19 mouse cellular contexts compared by ENCODE assay signal in the genomic region with DNA sequence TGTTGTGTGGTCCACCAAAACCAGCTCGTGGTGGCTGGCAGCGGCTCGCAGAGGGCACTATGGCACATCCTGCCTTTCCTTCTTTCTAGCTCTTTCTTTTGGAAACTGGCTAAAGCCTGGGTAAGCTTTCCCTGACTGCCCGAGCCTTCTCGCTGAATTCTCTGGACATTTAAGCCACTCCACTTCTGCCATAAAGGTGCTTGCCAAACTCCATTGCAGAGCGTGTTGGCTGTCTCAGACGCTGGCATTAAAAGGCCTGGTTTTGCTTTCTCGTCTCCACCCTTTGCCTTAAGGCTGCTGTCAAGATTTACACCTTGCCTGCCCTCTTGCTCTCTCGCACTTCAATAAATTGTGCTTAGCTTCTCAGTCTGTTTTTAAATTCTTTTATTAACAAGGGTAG.
DNase-seq lines count a peak whose midpoint lies in the region; ATAC-seq and TF ChIP-seq lines count a peak whose summit lies in the region.
"Had no signal": no experiment of that assay in that cellular context is flagged by ENCODE, and none has a peak within 500 bp of the region (broad histone marks: within the 10 kb centered on the region; RNA-seq: fewer than 3 reads in every experiment).

No protein-coding gene starts in this region.

- H3K27me3 ChIP-seq in intestine, embryonic 16.5 days (replicated peaks; ENCODE audit: control insufficient read depth, insufficient read depth, low read length), result no peaks in the 10 kb centered on the region
- H3K27me3 ChIP-seq: embryonic facial prominence, embryonic 12.5 days; embryonic facial prominence, embryonic 15.5 days; heart, embryonic 13.5 days; hindbrain, embryonic 12.5 days; hindbrain, embryonic 15.5 days had no signal

- H3K9me3 ChIP-seq in intestine, embryonic 16.5 days (ENCODE audit: control insufficient read depth, low read length), result no peaks in the 10 kb centered on the region
- H3K9me3 ChIP-seq: embryonic facial prominence, embryonic 12.5 days; embryonic facial prominence, embryonic 15.5 days; heart, embryonic 13.5 days; hindbrain, embryonic 12.5 days; hindbrain, embryonic 15.5 days had no signal

- 88% methylated on average over 9 of the region's 9 CpGs for WGBS in intestine, embryonic 16.5 days

- intact Hi-C loops in gastrocnemius, adult 2 months (cut with DNase I), result loop anchor here (5.0 kb wide), 1 partner anchor 35 kb away; no protein-coding TSS in a partner anchor
- intact Hi-C loops in heart, postnatal 25 days (cut with DNase I), result no loop called here

- no peak for ATAC-seq in intestine, embryonic 16.5 days
- ATAC-seq: activated CD4-positive, CD25-positive, alpha-beta regulatory T cell, adult 4 months; forebrain, embryonic 14.5 days; forebrain, postnatal 0 days had no signal

- H3K9ac ChIP-seq in intestine, embryonic 16.5 days (ENCODE audit: low read depth, low read length), result no peak overlapping the region
- H3K9ac ChIP-seq: embryonic facial prominence, embryonic 12.5 days; embryonic facial prominence, embryonic 15.5 days; forebrain, postnatal 0 days; heart, embryonic 13.5 days; hindbrain, embryonic 12.5 days; hindbrain, embryonic 15.5 days had no signal

- no peaks in the 10 kb centered on the region for H3K36me3 ChIP-seq in intestine, embryonic 16.5 days (ENCODE audit: control insufficient read depth, insufficient read depth, low read length)
- H3K36me3 ChIP-seq: embryonic facial prominence, embryonic 12.5 days; embryonic facial prominence, embryonic 15.5 days; heart, embryonic 13.5 days; hindbrain, embryonic 12.5 days; hindbrain, embryonic 15.5 days had no signal

- H3K4me3 ChIP-seq in gastrocnemius, adult 2 months, result no peak overlapping the region
- H3K4me3 ChIP-seq in intestine, embryonic 16.5 days (ENCODE audit: low read length), result no peak overlapping the region
- H3K4me3 ChIP-seq: embryonic facial prominence, embryonic 12.5 days; embryonic facial prominence, embryonic 15.5 days; heart, embryonic 13.5 days; hindbrain, embryonic 12.5 days; hindbrain, embryonic 15.5 days had no signal

- no peak for TF ChIP-seq CTCF in gastrocnemius, adult 2 months (IDR thresholded peaks at IDR 0.05)

- H3K4me1 ChIP-seq in intestine, embryonic 16.5 days (ENCODE audit: control insufficient read depth, insufficient read depth, low read length), result no peaks in the 10 kb centered on the region
- H3K4me1 ChIP-seq: embryonic facial prominence, embryonic 12.5 days; embryonic facial prominence, embryonic 15.5 days; heart, embryonic 13.5 days; hindbrain, embryonic 12.5 days; hindbrain, embryonic 15.5 days had no signal

- peak; percentile 11 for DNase-seq in adrenal gland, postnatal 10 days
- no peak for DNase-seq in adrenal gland, postnatal 25 days
- DNase-seq in gastrocnemius, adult 2 months, result peak; percentile 51
- no peak for DNase-seq in gastrocnemius, postnatal 4 days (ENCODE audit: low spot score in 2 of 2)
- DNase-seq in heart, adult 11 months, result peak; percentile 64
- no peak for DNase-seq in heart, postnatal 25 days (ENCODE audit: low spot score)
- DNase-seq: adrenal gland, adult 8-10 months; forebrain, postnatal 0 days; heart, postnatal 14 days; kidney, adult 11 months; kidney, adult 8-10 months had no signal

- peak overlapping the region; percentile 83 for H3K27ac ChIP-seq in gastrocnemius, adult 2 months
- no peak overlapping the region for H3K27ac ChIP-seq in intestine, embryonic 16.5 days (ENCODE audit: low read length)
- H3K27ac ChIP-seq: embryonic facial prominence, embryonic 12.5 days; embryonic facial prominence, embryonic 15.5 days; heart, embryonic 13.5 days; hindbrain, embryonic 12.5 days; hindbrain, embryonic 15.5 days had no signal

- no peak overlapping the region for H3K4me2 ChIP-seq in intestine, embryonic 16.5 days (ENCODE audit: low read depth, low read length)
- H3K4me2 ChIP-seq: embryonic facial prominence, embryonic 12.5 days; embryonic facial prominence, embryonic 15.5 days; heart, embryonic 13.5 days; hindbrain, embryonic 12.5 days; hindbrain, embryonic 15.5 days had no signal

Comparison
In these comparisons a context has a peak if more than half of its experiments do, and no peak if none do; other contexts are left out.
1. DNase-seq: peak in adrenal gland, postnatal 10 days (single experiment), gastrocnemius, adult 2 months (single experiment) and heart, adult 11 months (single experiment); none in adrenal gland, postnatal 25 days (single experiment), gastrocnemius, postnatal 4 days (0 of 2) and heart, postnatal 25 days (single experiment).